Mouse (Mus musculus) olfactory bulb, adult 2 months (tissue): ENCODE measurements around the gene Bex1.

Experiments
- CTCF ChIP-seq: fragments of 200-500 bp; IDR thresholded peaks from 2 replicates; pipeline ENCODE4 v1.5.1; 2012; ENCODE audit warnings: low read depth, mild to moderate bottlenecking, low read length, moderate library complexity; ENCODE audit not compliant: insufficient read depth
- POLR2A ChIP-seq: fragments of 200-500 bp; IDR thresholded peaks from 2 replicates; pipeline ENCODE4 v1.6.1; 2012; ENCODE audit warnings: mild to moderate bottlenecking, low read depth, low read length, moderate library complexity; ENCODE audit not compliant: insufficient read depth

DNA sequence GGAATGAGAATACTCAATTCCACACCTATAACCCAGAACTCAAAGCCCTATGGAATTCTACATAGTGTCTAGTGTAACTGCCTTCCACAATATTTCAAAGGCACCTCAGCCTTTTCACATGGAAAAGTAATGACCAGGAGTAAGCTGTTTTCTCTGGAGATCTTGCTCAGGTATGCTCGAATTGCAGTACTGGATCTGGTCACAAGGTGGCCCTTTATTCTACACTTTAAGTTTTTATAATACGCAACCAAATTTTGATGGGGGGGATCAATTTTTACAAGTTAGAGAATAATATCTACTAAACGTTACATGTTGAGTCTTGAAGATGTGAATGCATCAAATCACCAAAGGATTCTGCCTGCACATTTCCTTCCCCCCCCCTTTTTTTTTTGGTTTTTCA lies 22.8 kb upstream of the Bex1 start:
- no peak for TF ChIP-seq POLR2A
- no peak for TF ChIP-seq CTCF
